Mouse (Mus musculus): Measurements from ENCODE around the gene Ifrd2. TPM values are rescaled to one million over a fixed set of nuclear protein-coding genes. Genes with fewer than 3 reads are reported as not detected.

The Ifrd2 gene
- total RNA-seq, 1 experiment: 66.6 TPM

DNA sequence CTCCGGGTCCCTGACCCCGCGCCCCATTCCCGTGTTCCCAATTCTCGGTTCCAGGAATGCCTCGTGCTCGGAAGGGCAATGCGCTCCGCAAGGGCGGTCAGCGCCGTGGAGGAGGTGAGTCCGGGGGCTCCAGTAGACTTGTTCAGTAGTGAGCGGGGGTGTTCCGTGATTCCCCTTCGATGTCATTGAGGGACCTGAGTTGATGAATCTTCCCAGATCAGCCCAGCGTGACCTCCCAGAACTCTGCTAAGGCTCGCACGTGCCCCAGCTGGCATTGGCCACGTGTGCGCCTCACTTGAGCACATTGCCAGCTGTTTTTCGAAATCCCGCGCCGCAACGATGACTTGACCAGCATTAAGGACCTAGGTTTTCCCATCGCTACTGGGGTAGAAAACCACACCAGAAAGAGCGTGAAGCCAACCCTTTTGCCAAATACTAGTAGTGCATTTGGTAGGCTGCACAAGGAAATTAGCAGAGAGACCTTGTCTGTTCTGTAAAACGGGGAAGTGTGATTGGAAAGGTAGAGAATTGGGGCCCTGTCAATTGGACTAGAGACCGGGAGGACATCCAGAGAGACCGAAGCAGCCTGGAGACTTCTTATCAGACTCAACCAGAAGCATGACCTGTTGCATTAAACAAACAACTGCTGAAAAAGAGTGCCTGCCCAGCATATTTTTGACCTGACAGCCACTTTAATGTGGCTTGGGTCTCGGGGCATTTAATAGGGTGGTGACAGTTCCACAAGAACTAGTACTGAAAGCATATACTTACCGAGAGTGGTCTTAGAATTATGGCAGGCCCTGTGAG lies 594 bp downstream of the Ifrd2 start:
- Histone ChIP-seq H3K9ac (ENCODE audit: insufficient read depth, low read depth, low read length, poor library complexity, severe bottlenecking) (peak overlapping the region; percentile 87), H3K4me3 (ENCODE audit: insufficient read depth in 1 of 2, low read depth in 1 of 2, low read length in 2 of 2, poor library complexity in 1 of 2, severe bottlenecking in 1 of 2) (peak overlapping the region; percentile 83 to 86), H3K36me3 (ENCODE audit: control insufficient read depth, insufficient read depth, low read length, poor library complexity, severe bottlenecking) (peaks cover 33% of the 10 kb centered on the region), H3K27ac (ENCODE audit: insufficient read depth, low read depth, low read length, poor library complexity, severe bottlenecking) (0 out of 2 replicates have a peak overlapping the region, but pooled peaks have one; percentile 16), H3K9me3 (ENCODE audit: control insufficient read depth, insufficient read depth, low read depth, low read length) (no peaks in the 10 kb centered on the region), H3K4me1 (ENCODE audit: control insufficient read depth in 2 of 2, insufficient read depth in 2 of 2, low read length in 2 of 2, poor library complexity in 1 of 2) (peaks cover 0 to 11% of the 10 kb centered on the region in 2 experiments; a peak in 2 of 4 replicates)
- in situ Hi-C loops (cut with MboI; ENCODE audit: low sequenced_read_pairs in 2 of 2, unreplicated experiment in 2 of 2): no loop called here
- DNase-seq (ENCODE audit: low read depth, low spot score): no peak
- TF ChIP-seq MAFK (IDR thresholded peaks at IDR 0.05; ENCODE audit: insufficient read depth, low read depth, low read length) (no peak), CHD2 (IDR thresholded peaks at IDR 0.05; ENCODE audit: low read depth, low read length) (no peak), HCFC1 (IDR thresholded peaks at IDR 0.05; ENCODE audit: borderline replicate concordance, insufficient read depth, low read length) (no peak), ZC3H11A (IDR thresholded peaks at IDR 0.05; ENCODE audit: borderline replicate concordance, low read depth, low read length) (no peak), ZNF384 (IDR thresholded peaks at IDR 0.05; ENCODE audit: low read depth, low read length) (no peak)

DNA sequence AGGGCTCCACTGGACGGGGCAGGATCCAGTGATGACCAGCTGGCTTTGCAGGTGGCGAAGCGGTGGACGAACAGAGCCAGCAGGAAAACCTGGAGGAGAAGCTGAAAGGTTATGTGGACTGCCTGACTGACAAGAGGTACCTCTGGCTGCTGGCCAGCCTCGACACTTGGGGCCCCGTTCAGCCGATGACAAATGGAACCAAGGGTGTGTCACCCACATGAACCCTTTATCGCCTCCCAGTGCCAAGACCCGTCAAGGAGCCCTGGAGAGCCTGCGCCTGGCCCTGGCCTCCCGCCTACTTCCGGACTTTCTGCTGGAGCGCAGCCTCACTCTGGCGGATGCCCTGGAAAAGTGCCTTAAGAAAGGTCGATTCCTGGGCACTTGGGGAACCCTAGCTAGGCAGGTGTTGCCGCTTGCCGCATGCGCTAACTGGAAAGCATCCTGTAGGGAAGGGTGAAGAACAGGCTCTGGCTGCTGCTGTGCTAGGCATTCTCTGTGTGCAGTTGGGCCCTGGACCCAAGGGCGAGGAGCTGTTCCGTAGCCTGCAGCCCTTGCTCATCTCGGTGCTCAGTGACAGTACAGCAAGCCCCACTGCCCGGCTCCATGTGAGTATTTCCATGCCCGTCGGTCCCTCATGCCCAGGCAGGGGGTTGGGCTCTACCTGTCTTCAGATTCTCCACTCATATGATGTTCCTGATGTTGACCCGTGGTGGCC lies 2.8 kb downstream of the Ifrd2 start:
- TF ChIP-seq CHD2 (IDR thresholded peaks at IDR 0.05; ENCODE audit: low read depth, low read length): no peak
- H3K4me3 ChIP-seq (ENCODE audit: insufficient read depth in 1 of 2, low read depth in 1 of 2, low read length in 2 of 2, poor library complexity in 1 of 2, severe bottlenecking in 1 of 2): no peak overlapping the region
- H3K36me3 ChIP-seq (ENCODE audit: control insufficient read depth, insufficient read depth, low read length, poor library complexity, severe bottlenecking): peaks cover 46% of the 10 kb centered on the region
- no peaks in the 10 kb centered on the region for H3K9me3 ChIP-seq (ENCODE audit: control insufficient read depth, insufficient read depth, low read depth, low read length)
- peak overlapping the region; percentile 6; the same call in 1 of the 2 replicates for H3K27ac ChIP-seq (ENCODE audit: insufficient read depth, low read depth, low read length, poor library complexity, severe bottlenecking)
- H3K4me1 ChIP-seq (ENCODE audit: control insufficient read depth in 2 of 2, insufficient read depth in 2 of 2, low read length in 2 of 2, poor library complexity in 1 of 2): peaks cover 0 to 25% of the 10 kb centered on the region in 2 experiments; a peak in 2 of 4 replicates
- H3K9ac ChIP-seq (ENCODE audit: insufficient read depth, low read depth, low read length, poor library complexity, severe bottlenecking): no peak overlapping the region
- DNase-seq (ENCODE audit: low read depth, low spot score): no peak
- in situ Hi-C loops (cut with MboI; ENCODE audit: low sequenced_read_pairs in 2 of 2, unreplicated experiment in 2 of 2): no loop called here

DNA sequence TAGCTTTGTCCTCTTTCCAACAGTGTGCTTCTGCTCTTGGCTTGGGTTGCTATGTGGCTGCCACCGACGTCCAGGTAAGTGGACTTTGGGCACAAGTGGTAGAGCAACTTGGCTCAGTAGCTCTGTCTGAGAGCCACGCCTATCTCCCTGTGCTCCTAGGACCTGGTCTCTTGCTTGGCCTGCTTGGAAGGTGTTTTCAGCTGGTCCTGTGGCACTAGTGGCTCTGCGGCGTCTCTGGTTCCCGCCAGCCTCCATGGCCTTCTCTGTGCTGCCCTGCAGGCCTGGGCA lies 3.3 kb downstream of the Ifrd2 start:
- Histone ChIP-seq H3K9me3 (ENCODE audit: control insufficient read depth, insufficient read depth, low read depth, low read length) (no peaks in the 10 kb centered on the region), H3K4me3 (ENCODE audit: insufficient read depth in 1 of 2, low read depth in 1 of 2, low read length in 2 of 2, poor library complexity in 1 of 2, severe bottlenecking in 1 of 2) (no peak overlapping the region), H3K27ac (ENCODE audit: insufficient read depth, low read depth, low read length, poor library complexity, severe bottlenecking) (peak overlapping the region; percentile 6; the same call in 1 of the 2 replicates), H3K4me1 (ENCODE audit: control insufficient read depth in 2 of 2, insufficient read depth in 2 of 2, low read length in 2 of 2, poor library complexity in 1 of 2) (peaks cover 0 to 25% of the 10 kb centered on the region in 2 experiments; a peak in 2 of 4 replicates), H3K36me3 (ENCODE audit: control insufficient read depth, insufficient read depth, low read length, poor library complexity, severe bottlenecking) (peaks cover 46% of the 10 kb centered on the region), H3K9ac (ENCODE audit: insufficient read depth, low read depth, low read length, poor library complexity, severe bottlenecking) (no peak overlapping the region)
- TF ChIP-seq ZC3H11A (IDR thresholded peaks at IDR 0.05; ENCODE audit: borderline replicate concordance, low read depth, low read length) (no peak), ZNF384 (IDR thresholded peaks at IDR 0.05; ENCODE audit: low read depth, low read length) (no peak), MAFK (IDR thresholded peaks at IDR 0.05; ENCODE audit: insufficient read depth, low read depth, low read length) (no peak), CHD2 (IDR thresholded peaks at IDR 0.05; ENCODE audit: low read depth, low read length) (no peak), HCFC1 (IDR thresholded peaks at IDR 0.05; ENCODE audit: borderline replicate concordance, insufficient read depth, low read length) (no peak)
- in situ Hi-C loops (cut with MboI; ENCODE audit: low sequenced_read_pairs in 2 of 2, unreplicated experiment in 2 of 2): no loop called here
- DNase-seq (ENCODE audit: low read depth, low spot score): no peak

DNA sequence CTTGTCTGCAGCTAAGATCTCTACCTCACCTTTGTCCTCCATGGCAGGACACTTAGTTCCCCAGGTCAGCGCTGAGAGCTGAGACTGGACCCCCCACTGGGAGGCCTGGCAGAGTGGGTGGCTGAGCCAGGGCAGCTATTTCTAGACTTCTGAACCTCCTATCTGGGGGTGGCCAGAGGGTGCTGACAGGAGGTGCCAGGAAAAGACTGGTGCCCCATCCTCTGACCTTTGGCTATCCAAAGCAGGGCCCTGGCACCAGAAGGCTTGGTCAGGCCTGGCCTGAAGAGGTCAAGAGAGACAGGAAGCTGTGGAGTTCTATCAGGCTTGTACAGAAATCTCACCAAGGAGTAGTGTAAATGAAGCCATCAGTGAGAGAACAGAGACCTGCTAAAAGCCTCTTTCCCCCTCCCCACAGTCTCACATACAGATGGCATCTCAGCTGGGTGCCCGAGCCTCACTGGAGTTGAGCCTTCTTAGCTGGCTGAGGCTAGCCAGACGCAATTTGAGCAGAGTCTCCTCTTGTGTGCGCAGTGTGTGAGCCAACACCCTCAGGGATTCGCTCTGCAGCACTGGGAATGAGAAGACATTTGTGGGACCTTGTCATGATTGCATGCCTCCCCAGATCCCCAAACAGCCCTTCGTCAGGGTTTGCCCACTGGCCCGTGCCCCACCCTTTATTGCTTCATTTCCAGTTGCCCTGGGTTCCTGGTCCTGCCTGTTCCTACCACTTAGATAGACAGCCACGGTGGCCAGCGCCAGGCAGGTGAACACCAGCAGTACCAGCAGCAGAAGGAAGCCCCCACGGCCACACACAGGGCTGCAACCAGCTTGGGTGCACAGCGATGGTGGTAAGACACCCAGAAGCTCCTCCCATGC lies 5.9 kb downstream of the Ifrd2 start:
- H3K9ac ChIP-seq (ENCODE audit: insufficient read depth, low read depth, low read length, poor library complexity, severe bottlenecking): no peak overlapping the region
- no peaks in the 10 kb centered on the region for H3K9me3 ChIP-seq (ENCODE audit: control insufficient read depth, insufficient read depth, low read depth, low read length)
- H3K27ac ChIP-seq (ENCODE audit: insufficient read depth, low read depth, low read length, poor library complexity, severe bottlenecking): no peak overlapping the region
- TF ChIP-seq CHD2 (IDR thresholded peaks at IDR 0.05; ENCODE audit: low read depth, low read length): no peak
- TF ChIP-seq MAFK (IDR thresholded peaks at IDR 0.05; ENCODE audit: insufficient read depth, low read depth, low read length): no peak
- no peak for TF ChIP-seq ZNF384 (IDR thresholded peaks at IDR 0.05; ENCODE audit: low read depth, low read length)
- no peak for TF ChIP-seq ZC3H11A (IDR thresholded peaks at IDR 0.05; ENCODE audit: borderline replicate concordance, low read depth, low read length)
- TF ChIP-seq HCFC1 (IDR thresholded peaks at IDR 0.05; ENCODE audit: borderline replicate concordance, insufficient read depth, low read length): no peak
- H3K4me1 ChIP-seq (ENCODE audit: control insufficient read depth in 2 of 2, insufficient read depth in 2 of 2, low read length in 2 of 2, poor library complexity in 1 of 2): peaks cover 0 to 22% of the 10 kb centered on the region in 2 experiments; a peak in 1 of 4 replicates
- peaks cover 46% of the 10 kb centered on the region for H3K36me3 ChIP-seq (ENCODE audit: control insufficient read depth, insufficient read depth, low read length, poor library complexity, severe bottlenecking)
- in situ Hi-C loops (cut with MboI; ENCODE audit: low sequenced_read_pairs in 2 of 2, unreplicated experiment in 2 of 2): no loop called here
- no peak for DNase-seq (ENCODE audit: low read depth, low spot score)
- H3K4me3 ChIP-seq (ENCODE audit: insufficient read depth in 1 of 2, low read depth in 1 of 2, low read length in 2 of 2, poor library complexity in 1 of 2, severe bottlenecking in 1 of 2): no peak overlapping the region

All from ES-E14 (cell line).